Mouse (Mus musculus): ENCODE measurements around the gene Cenpo.

DNA sequence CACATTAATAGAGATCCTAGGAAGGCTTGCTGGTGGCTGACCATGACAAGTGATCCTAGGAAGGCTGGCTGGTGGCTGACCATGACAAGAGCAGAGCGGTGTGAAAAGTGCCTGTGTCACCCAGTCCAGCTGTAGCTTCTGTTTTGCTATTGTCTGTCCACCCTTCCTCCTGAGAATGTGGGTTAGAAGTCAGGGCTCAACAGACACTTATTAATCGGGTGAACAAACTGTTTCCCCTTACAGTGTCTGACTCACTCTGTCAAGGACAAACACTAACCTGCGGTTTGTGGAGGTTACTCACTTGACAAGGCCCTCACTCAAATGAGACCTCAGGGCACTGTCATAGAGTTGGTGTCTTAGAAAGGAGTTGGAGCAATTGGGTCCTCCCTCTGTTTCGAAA, 35.4 kb downstream of the Cenpo start:
- TF ChIP-seq MAFK (IDR thresholded peaks at IDR 0.05; ENCODE audit: insufficient read depth, low read depth, low read length) (no peak), ZC3H11A (IDR thresholded peaks at IDR 0.05; ENCODE audit: borderline replicate concordance, low read depth, low read length) (no peak), HCFC1 (IDR thresholded peaks at IDR 0.05; ENCODE audit: borderline replicate concordance, insufficient read depth, low read length) (no peak), ZNF384 (IDR thresholded peaks at IDR 0.05; ENCODE audit: low read depth, low read length) (no peak)

Measured in ES-E14 (cell line).